Mouse (Mus musculus) layer of hippocampus, adult 2 months (tissue): ENCODE measurements around the gene Golga1. TPM values are rescaled to one million over a fixed set of nuclear protein-coding genes. Genes with fewer than 3 reads are reported as not detected.
A peak's percentile ranks its signal among the peaks of the same experiment; 100 is the strongest.
"Not testable (repeated sequence)": the region's sequence is repeated elsewhere in the genome, so short reads cannot be mapped to it uniquely, and the experiment has no call there.

Source experiments
- DNase-seq, 2 experiments: peaks; one replicate each; pipeline ENCODE4 v3.0.0; 2022; ENCODE audit warnings: low spot score in 2 of 2
- H3K27ac ChIP-seq: fragments of 200-600 bp; 2 replicates; pipeline ENCODE4 v1.8.1; 2022
- H3K4me3 ChIP-seq: fragments of 200-600 bp; 2 replicates; pipeline ENCODE4 v1.8.1; 2022; ENCODE audit warnings: mild to moderate bottlenecking
- CTCF ChIP-seq: fragments of 200-600 bp; conservative IDR thresholded peaks from 2 replicates; pipeline ENCODE4 v1.8.1; 2022; ENCODE audit warnings: antibody characterized with exemption, mild to moderate bottlenecking, moderate library complexity
- total RNA-seq, 2 experiments: library from RNA; stranded (reverse); gene quantifications; 2 replicates each; pipeline ENCODE4 v1.2.3; 2021

The Golga1 gene
- total RNA-seq, 2 experiments from 2014 or later: 36.2 to 42.5 TPM

GRCm38 (mm10) chr2:39031611-39032010, 33.7 kb downstream of the Golga1 start:
- H3K27ac ChIP-seq: peak overlapping the region; percentile 52; the same call in 1 of the 2 replicates
- DNase-seq: peak; percentile 46
- no peak overlapping the region for H3K4me3 ChIP-seq
- no peak for TF ChIP-seq CTCF

DNA sequence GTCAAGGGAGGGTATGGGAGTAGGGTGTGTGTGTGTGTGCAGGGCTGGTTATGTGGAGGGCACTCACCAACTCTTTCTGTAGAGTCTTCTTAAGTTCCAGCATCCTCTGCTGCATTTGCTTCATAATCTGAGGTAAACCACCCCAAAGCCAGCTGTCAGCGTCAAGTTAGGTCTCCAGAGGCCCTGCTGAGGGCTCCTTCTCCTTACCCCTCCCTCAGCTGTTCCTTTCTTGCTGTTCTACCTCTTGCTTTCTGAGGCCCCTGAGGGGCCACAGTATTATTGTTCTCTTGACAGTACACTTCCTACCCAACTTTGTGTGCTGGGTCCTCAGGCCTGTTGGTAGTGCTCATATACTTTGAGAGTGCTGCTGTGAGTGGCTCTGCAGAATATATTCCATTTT, 45.3 kb downstream of the Golga1 start:
- TF ChIP-seq CTCF: no peak
- H3K4me3 ChIP-seq: no peak overlapping the region

GRCm38 (mm10) chr2:39016581-39016980, 48.8 kb downstream of the Golga1 start:
- H3K27ac ChIP-seq: no peak overlapping the region
- no peak overlapping the region for H3K4me3 ChIP-seq
- TF ChIP-seq CTCF: no peak
- DNase-seq: no peak

More for the DNA sequence above, 45.3 kb downstream of the Golga1 start:
- no peak for DNase-seq
- H3K27ac ChIP-seq: no peak overlapping the region

DNA sequence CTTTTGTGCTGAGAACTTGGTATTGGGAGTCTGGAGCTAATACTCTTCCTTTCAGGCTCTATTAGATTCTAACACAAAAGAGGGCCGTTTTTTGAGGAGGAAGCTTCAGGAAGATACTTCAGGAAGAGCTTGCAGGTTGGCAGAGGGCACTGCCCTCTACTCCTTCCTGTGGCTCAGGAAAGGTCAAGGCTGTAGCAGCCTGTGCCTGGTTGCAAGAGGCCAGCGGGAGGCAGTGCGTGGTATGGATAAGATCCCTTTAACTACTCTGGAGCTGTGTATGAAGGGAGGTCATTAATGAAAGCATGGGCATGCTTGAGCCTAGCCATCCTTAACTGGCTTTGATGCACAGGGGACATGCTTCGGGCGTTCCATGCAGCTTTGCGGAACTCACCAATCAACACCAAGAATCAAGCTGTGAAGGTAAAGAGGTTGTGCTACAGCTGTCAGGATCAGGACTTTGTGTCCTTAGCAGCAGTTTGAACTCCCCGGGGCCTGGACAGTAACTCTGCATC, 52.5 kb downstream of the Golga1 start:
- H3K27ac ChIP-seq: peak overlapping the region; percentile 43; the same call in 1 of the 2 replicates
- DNase-seq: no peak
- TF ChIP-seq CTCF: no peak
- no peak overlapping the region for H3K4me3 ChIP-seq

- no peak overlapping the region for H3K4me3 ChIP-seq
- H3K27ac ChIP-seq: peak overlapping the region; percentile 36
- no peak for TF ChIP-seq CTCF
- no peak for DNase-seq
These were observed 53.4 kb downstream of the Golga1 start for GRCm38 (mm10) chr2:39011971-39012370.

DNA sequence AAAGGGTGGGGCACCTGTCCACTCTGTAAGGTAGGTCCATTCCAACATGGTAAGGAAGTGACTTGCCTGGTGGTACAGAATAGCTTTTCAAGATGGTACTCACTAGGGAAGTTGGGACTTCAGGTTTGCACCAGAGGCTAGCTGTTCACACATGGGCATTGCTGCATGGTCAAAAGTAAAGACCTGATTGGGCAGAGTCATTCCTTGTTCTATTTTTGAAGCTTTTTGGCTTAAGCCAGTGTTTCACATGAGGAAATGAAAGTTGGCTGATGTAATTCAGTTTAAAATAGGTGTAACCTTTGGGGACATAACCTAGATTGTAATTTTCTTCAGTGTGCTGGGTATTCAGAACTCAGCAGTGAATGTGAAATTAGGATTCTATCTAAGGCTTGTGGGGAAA, 54.1 kb downstream of the Golga1 start:
- no peak for TF ChIP-seq CTCF
- no peak overlapping the region for H3K4me3 ChIP-seq
- no peak for DNase-seq
- peak overlapping the region; percentile 36; the same call in 1 of the 2 replicates for H3K27ac ChIP-seq

- H3K4me3 ChIP-seq, DNase-seq: not testable (repeated sequence)
- 0 out of 2 replicates have a peak overlapping the region, but pooled peaks have one; percentile 36 for H3K27ac ChIP-seq
These were observed 55.2 kb downstream of the Golga1 start for GRCm38 (mm10) chr2:39010144-39010543.

- DNase-seq: no peak
- no peak for TF ChIP-seq CTCF
- peak overlapping the region; percentile 96 for H3K27ac ChIP-seq
- H3K4me3 ChIP-seq: peak overlapping the region; percentile 90
These were observed 56.4 kb downstream of the Golga1 start for GRCm38 (mm10) chr2:39008954-39009365.

GRCm38 (mm10) chr2:39008350-39008851, 56.9 kb downstream of the Golga1 start:
- Histone ChIP-seq H3K27ac (peak overlapping the region; percentile 96), H3K4me3 (peak overlapping the region; percentile 90)
- DNase-seq: no peak
- TF ChIP-seq CTCF: no peak

DNA sequence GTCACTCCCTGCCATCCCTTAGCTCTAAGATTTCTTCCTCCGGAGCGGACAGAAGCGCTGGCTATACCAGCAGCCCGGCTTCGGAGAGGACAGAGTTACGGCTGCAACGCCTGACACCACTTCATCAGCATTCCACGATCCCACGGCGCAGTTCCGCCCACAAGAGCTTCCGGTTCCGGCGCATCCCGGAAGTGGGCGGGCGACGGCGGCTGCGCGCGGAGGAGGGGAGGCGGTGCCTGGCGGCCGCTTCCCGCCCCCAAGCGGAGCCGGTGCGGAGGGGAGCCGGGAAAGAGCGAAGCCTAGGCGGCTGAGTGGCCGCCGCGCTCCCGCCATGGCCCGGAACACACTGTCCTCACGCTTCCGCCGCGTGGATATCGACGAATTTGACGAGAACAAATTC, 57.5 kb downstream of the Golga1 start:
- Histone ChIP-seq H3K4me3 (peak overlapping the region; percentile 90), H3K27ac (peak overlapping the region; percentile 96)
- peak; percentile 30 for TF ChIP-seq CTCF
- DNase-seq: peak; percentile 93 to 96

DNA sequence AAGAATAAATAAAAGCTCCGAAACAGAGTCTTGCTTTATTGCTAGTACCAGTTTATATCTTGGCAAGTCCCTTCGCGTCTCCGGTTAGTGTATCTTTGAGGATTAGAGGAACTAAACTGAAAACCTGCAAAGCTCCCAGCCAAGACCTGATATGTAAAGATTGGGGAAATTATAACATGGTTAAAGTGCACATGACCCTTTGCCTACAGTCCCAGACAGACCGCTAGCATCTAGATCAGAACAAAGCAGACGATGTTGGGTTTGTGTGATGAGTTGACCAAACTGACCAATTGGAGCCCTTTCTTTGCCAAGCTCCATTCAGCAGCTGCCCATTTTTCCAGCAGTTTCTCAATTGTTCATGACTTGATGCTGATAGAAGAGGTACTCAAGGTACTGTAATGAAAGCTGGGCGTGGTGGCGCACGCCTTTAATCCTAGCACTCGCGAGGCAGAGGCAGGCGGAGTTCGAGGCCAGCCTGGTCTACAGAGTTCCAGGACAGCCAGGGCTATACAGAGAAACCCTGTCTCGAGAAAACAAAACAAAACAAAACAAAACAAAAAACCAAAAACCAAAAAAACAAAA, 59.1 kb downstream of the Golga1 start:
- Histone ChIP-seq H3K4me3 (no peak overlapping the region; the same call in 1 of the 2 replicates), H3K27ac (no peak overlapping the region)
- DNase-seq: no peak
- no peak for TF ChIP-seq CTCF

DNA sequence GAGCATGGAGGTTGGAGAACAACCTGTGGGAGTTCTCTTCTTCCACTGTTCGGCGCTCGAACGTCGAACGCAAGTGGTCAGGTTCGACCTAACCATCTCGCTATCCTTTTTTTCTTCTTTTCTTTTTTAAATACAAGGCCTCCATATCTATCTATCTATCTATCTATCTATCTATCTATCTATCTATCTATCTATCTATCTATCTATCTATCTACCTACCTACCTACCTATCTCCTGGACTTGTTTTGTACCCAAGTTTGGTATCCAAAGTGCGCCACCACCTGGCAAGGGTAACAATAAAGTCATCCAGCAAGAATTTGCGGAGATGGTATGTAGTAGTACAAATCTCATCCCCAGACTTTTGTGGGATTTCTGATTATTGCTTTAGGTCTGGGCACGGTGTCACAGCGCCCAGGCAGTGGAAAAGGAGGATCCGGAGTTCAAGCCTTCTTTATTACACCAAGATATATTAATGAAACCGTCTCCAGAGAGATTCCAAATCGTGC, 59.7 kb downstream of the Golga1 start, which contains the start of gene Rpl35:
Rpl35 (minus strand) TSS at position 51 of the 506 bp plus-strand sequence.
- no peak for DNase-seq
- Histone ChIP-seq H3K4me3 (peak within 1 kb of the TSS; percentile 81), H3K27ac (peak within 1 kb of the TSS; percentile 93)
- TF ChIP-seq CTCF: peak; percentile 56

DNA sequence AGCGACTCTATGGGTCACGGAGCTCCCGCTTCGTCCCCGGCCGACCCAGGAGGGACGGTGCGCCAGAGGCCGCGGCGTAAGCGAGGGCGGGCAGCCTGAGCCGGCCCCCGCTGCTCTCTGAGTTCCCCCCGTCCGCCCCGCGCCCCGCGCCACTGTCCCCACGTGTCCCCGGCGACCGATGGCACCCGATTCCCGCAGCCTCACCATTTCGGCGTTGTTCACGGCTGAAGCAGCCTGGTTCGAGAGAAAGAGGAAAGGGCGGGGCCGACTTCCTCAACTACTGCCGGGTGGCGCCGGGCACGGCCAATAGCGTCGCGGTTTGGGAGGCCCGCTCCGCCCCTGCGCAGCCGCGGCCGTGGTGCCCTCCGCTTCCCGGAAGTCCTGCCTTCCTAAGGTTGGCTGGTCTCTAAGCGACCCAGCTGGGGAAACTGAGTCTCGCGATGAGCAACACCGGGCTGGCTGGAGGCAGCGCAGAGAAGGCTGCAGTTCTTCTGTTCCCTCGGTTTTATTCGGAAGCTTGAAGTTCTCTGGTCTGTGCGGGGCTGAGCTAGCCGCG, 60.4 kb downstream of the Golga1 start, which contains the start of gene Arpc5l:
Arpc5l (plus strand) TSS at position 469 of the 556 bp plus-strand sequence.
- TF ChIP-seq CTCF: no peak
- peak; percentile 91 to 93 for DNase-seq
- Histone ChIP-seq H3K27ac (peak within 1 kb of the TSS; percentile 93), H3K4me3 (peak within 1 kb of the TSS; percentile 81)
